Mouse (Mus musculus) heart, embryonic 14.5 days (tissue): ENCODE data around the gene Maml3. TPM values are rescaled to one million over a fixed set of nuclear protein-coding genes. Genes with fewer than 3 reads are reported as not detected.

ENCODE experiments used
- ATAC-seq: fragments of 200-750 bp; cut with Nextera tagmentation; 2 replicates; pipeline ENCODE4 v1.8.0; 2017; ENCODE audit warnings: low read depth, moderate TSS enrichment; ENCODE audit not compliant: insufficient number of reproducible peaks, insufficient read depth, low FRiP score
- H3K27ac ChIP-seq, 2 experiments: fragments of 200-500 bp in 1 of 2; fragments of 300-500 bp in 1 of 2; sonication (generic) in 1 of 2; replicated peaks in 1 of 2; 2 replicates each; pipeline ENCODE4 v1.5.1; 2012 to 2014; ENCODE audit warnings: low read depth in 2 of 2, low read length in 2 of 2, control low read depth in 1 of 2, mild to moderate bottlenecking in 1 of 2, mixed read lengths in 1 of 2; ENCODE audit not compliant: control insufficient read depth in 1 of 2, insufficient read depth in 1 of 2
- H3K27me3 ChIP-seq: fragments of 300-500 bp; sonication (generic); 2 replicates; pipeline ENCODE4 v1.6.1; 2014; ENCODE audit warnings: mild to moderate bottlenecking, low read length, control low read depth; ENCODE audit not compliant: control insufficient read depth, insufficient read depth
- H3K36me3 ChIP-seq: fragments of 300-500 bp; sonication (generic); 2 replicates; pipeline ENCODE4 v1.6.1; 2014; ENCODE audit warnings: mild to moderate bottlenecking, control low read depth, low read length, mixed read lengths; ENCODE audit not compliant: control insufficient read depth, insufficient read depth
- H3K4me1 ChIP-seq, 2 experiments: fragments of 200-500 bp in 1 of 2; fragments of 300-500 bp in 1 of 2; sonication (generic) in 1 of 2; 2 replicates each; pipeline ENCODE4 v1.6.1; 2012 to 2014; ENCODE audit warnings: low read length in 2 of 2, control low read depth in 1 of 2, mixed read lengths in 1 of 2; ENCODE audit not compliant: control insufficient read depth in 2 of 2, insufficient read depth in 2 of 2
- H3K4me2 ChIP-seq: fragments of 300-500 bp; sonication (generic); 2 replicates; pipeline ENCODE4 v1.6.1; 2014; ENCODE audit warnings: mild to moderate bottlenecking, low read length
- H3K4me3 ChIP-seq, 2 experiments: fragments of 200-500 bp in 1 of 2; fragments of 300-500 bp in 1 of 2; sonication (generic) in 1 of 2; 2 replicates each; pipeline ENCODE4 v1.5.1; 2012 to 2014; ENCODE audit warnings: low read length in 2 of 2, mild to moderate bottlenecking in 2 of 2, control low read depth in 1 of 2, low read depth in 1 of 2, moderate library complexity in 1 of 2; ENCODE audit not compliant: control insufficient read depth in 1 of 2, insufficient read depth in 1 of 2
- H3K9ac ChIP-seq: fragments of 300-500 bp; sonication (generic); 2 replicates; pipeline ENCODE4 v1.6.1; 2014; ENCODE audit warnings: mild to moderate bottlenecking, low read length
- H3K9me3 ChIP-seq: fragments of 300-500 bp; sonication (generic); 2 replicates; pipeline ENCODE4 v1.6.1; 2016; ENCODE audit warnings: low read length, control low read depth; ENCODE audit not compliant: control insufficient read depth
- WGBS: fragments of 180-500 bp; shearing (Covaris S2); extraction: QIAGEN DNeasy Blood & Tissue Kit; methylation state at CpG from one replicate; pipeline ENCODE4 v1.1.7; 2014; 5-methylcytosine and 5-hydroxymethylcytosine counted together
- polyA plus RNA-seq: library from polyadenylated mRNA; unstranded; fragments of >200 nt; fragmentation: Nextera tagmentation; extraction: Ambion mirVana; gene quantifications from 2 replicates; pipeline ENCODE4 v1.2.1, GENCODE M21; 2014

Maml3 gene
- polyA plus RNA-seq, 1 experiment from 2014 or later, result 2.9 TPM

GRCm38 (mm10) chr3:52015556-52015955 is 89.3 kb downstream of the Maml3 start:
- H3K27me3 ChIP-seq, result no peaks in the 10 kb centered on the region
- H3K4me2 ChIP-seq, result no peak overlapping the region
- H3K9ac ChIP-seq, result no peak overlapping the region
- no peak overlapping the region for H3K27ac ChIP-seq
- no peak overlapping the region for H3K4me3 ChIP-seq
- WGBS, result 97% methylated on average over 1 of the region's 1 CpGs
- H3K4me1 ChIP-seq, result peaks cover 0 to 4% of the 10 kb centered on the region in 2 experiments; a peak in 2 of 4 replicates
- no peaks in the 10 kb centered on the region for H3K9me3 ChIP-seq
- no peak for ATAC-seq
- H3K36me3 ChIP-seq, result no peaks in the 10 kb centered on the region

GRCm38 (mm10) chr3:52011032-52011710 is 93.7 kb downstream of the Maml3 start:
- Histone ChIP-seq H3K4me3 (no peak overlapping the region), H3K9ac (no peak overlapping the region), H3K36me3 (no peaks in the 10 kb centered on the region), H3K27ac (no peak overlapping the region), H3K4me1 (peaks cover 5 to 14% of the 10 kb centered on the region in 2 experiments; a peak in 2 of 4 replicates), H3K9me3 (no peaks in the 10 kb centered on the region), H3K27me3 (no peaks in the 10 kb centered on the region), H3K4me2 (no peak overlapping the region)
- no peak for ATAC-seq
- WGBS, result 74% methylated on average over 9 of the region's 9 CpGs

GRCm38 (mm10) chr3:52009321-52009720 is 95.6 kb downstream of the Maml3 start:
- 29% methylated on average over 6 of the region's 6 CpGs for WGBS
- no peaks in the 10 kb centered on the region for H3K36me3 ChIP-seq
- no peak for ATAC-seq

GRCm38 (mm10) chr3:52007602-52008252 is 97.1 kb downstream of the Maml3 start:
- under 1% methylated on average over 17 of the region's 21 CpGs for WGBS
- peak overlapping the region; percentile 63 for H3K9ac ChIP-seq
- peaks cover 9 to 18% of the 10 kb centered on the region in 2 experiments; a peak in 3 of 4 replicates for H3K4me1 ChIP-seq
- peak overlapping the region; percentile 46 to 52 for H3K4me3 ChIP-seq
- peak overlapping the region; percentile 93 for H3K4me2 ChIP-seq
- no peaks in the 10 kb centered on the region for H3K36me3 ChIP-seq
- ATAC-seq, result no peak
- H3K27ac ChIP-seq, result no peak overlapping the region
- H3K9me3 ChIP-seq, result no peaks in the 10 kb centered on the region
- no peaks in the 10 kb centered on the region for H3K27me3 ChIP-seq

More at GRCm38 (mm10) chr3:52009321-52009720, 95.6 kb downstream of the Maml3 start:
- H3K27me3 ChIP-seq, result no peaks in the 10 kb centered on the region
- H3K4me2 ChIP-seq, result no peak overlapping the region
- H3K9me3 ChIP-seq, result no peaks in the 10 kb centered on the region
- H3K4me3 ChIP-seq, result no peak overlapping the region
- no peak overlapping the region for H3K27ac ChIP-seq
- peaks cover 9 to 18% of the 10 kb centered on the region in 2 experiments; a peak in 3 of 4 replicates for H3K4me1 ChIP-seq
- no peak overlapping the region for H3K9ac ChIP-seq

- no peak overlapping the region for H3K27ac ChIP-seq
- ATAC-seq, result no peak
- 37% methylated on average over 9 of the region's 9 CpGs for WGBS
- peak overlapping the region; percentile 93 for H3K4me2 ChIP-seq
- peak overlapping the region; percentile 46 to 52; a peak in 3 of 4 replicates for H3K4me3 ChIP-seq
- H3K9me3 ChIP-seq, result no peaks in the 10 kb centered on the region
- no peak overlapping the region for H3K9ac ChIP-seq
- H3K36me3 ChIP-seq, result no peaks in the 10 kb centered on the region
- peaks cover 9 to 18% of the 10 kb centered on the region in 2 experiments; a peak in 3 of 4 replicates for H3K4me1 ChIP-seq
- no peaks in the 10 kb centered on the region for H3K27me3 ChIP-seq
Observed at GRCm38 (mm10) chr3:52006721-52007330, 98.0 kb downstream of the Maml3 start.

- Histone ChIP-seq H3K4me3 (no peak overlapping the region), H3K4me1 (peaks cover 9 to 23% of the 10 kb centered on the region in 2 experiments), H3K36me3 (no peaks in the 10 kb centered on the region), H3K9ac (no peak overlapping the region), H3K4me2 (no peak overlapping the region), H3K27me3 (no peaks in the 10 kb centered on the region), H3K9me3 (no peaks in the 10 kb centered on the region), H3K27ac (no peak overlapping the region)
- WGBS, result 88% methylated on average over 6 of the region's 6 CpGs
- no peak for ATAC-seq
Observed at GRCm38 (mm10) chr3:52003663-52004062, 101.2 kb downstream of the Maml3 start.

- no peaks in the 10 kb centered on the region for H3K9me3 ChIP-seq
- H3K4me3 ChIP-seq, result no peak overlapping the region
- H3K36me3 ChIP-seq, result no peaks in the 10 kb centered on the region
- H3K9ac ChIP-seq, result no peak overlapping the region
- peaks cover 7 to 20% of the 10 kb centered on the region in 2 experiments for H3K4me1 ChIP-seq
- no peak overlapping the region for H3K4me2 ChIP-seq
- no peak for ATAC-seq
- 87% methylated on average over 9 of the region's 9 CpGs for WGBS
- no peak overlapping the region for H3K27ac ChIP-seq
- no peaks in the 10 kb centered on the region for H3K27me3 ChIP-seq
Observed at GRCm38 (mm10) chr3:52001518-52001895, 103.4 kb downstream of the Maml3 start.
